Mouse (Mus musculus): ENCODE measurements around the gene Cebpg. TPM values are rescaled to one million over a fixed set of nuclear protein-coding genes. Genes with fewer than 3 reads are reported as not detected.

The Cebpg gene
- polyA plus RNA-seq, 1 experiment from 2014 or later, result 37.4 TPM

- Histone ChIP-seq H3K36me3 (peaks cover 94% of the 10 kb centered on the region), H3K27me3 (no peaks in the 10 kb centered on the region), H3K4me2 (no peak overlapping the region), H3K4me3 (replicated peaks) (no peak overlapping the region), H3K9me3 (replicated peaks) (no peaks in the 10 kb centered on the region), H3K9ac (no peak overlapping the region), H3K27ac (no peak overlapping the region), H3K4me1 (no peaks in the 10 kb centered on the region)
- no peak for ATAC-seq (replicated peaks; ENCODE audit: low FRiP score)
- WGBS, result 95% methylated on average over 4 of the region's 4 CpGs
These were observed 10.3 kb downstream of the Cebpg start for GRCm38 (mm10) chr7:35046091-35046490.

- no peaks in the 10 kb centered on the region for H3K9me3 ChIP-seq (replicated peaks)
- no peak overlapping the region for H3K4me3 ChIP-seq (replicated peaks)
- no peak overlapping the region for H3K9ac ChIP-seq
- no peaks in the 10 kb centered on the region for H3K27me3 ChIP-seq
- no peaks in the 10 kb centered on the region for H3K4me1 ChIP-seq
- H3K27ac ChIP-seq, result no peak overlapping the region
- ATAC-seq (replicated peaks; ENCODE audit: low FRiP score), result no peak
- no peak overlapping the region for H3K4me2 ChIP-seq
- WGBS, result 89% methylated on average over 2 of the region's 2 CpGs
- peaks cover 87% of the 10 kb centered on the region for H3K36me3 ChIP-seq
These were observed 11.7 kb downstream of the Cebpg start for GRCm38 (mm10) chr7:35044719-35045118.

- H3K9me3 ChIP-seq (replicated peaks), result no peaks in the 10 kb centered on the region
- 96% methylated on average over 10 of the region's 10 CpGs for WGBS
- H3K36me3 ChIP-seq, result peaks cover 80% of the 10 kb centered on the region
- H3K4me3 ChIP-seq (replicated peaks), result no peak overlapping the region
- H3K9ac ChIP-seq, result no peak overlapping the region
- H3K4me2 ChIP-seq, result no peak overlapping the region
- H3K27me3 ChIP-seq, result no peaks in the 10 kb centered on the region
- ATAC-seq (replicated peaks; ENCODE audit: low FRiP score), result no peak
- no peak overlapping the region for H3K27ac ChIP-seq
- no peaks in the 10 kb centered on the region for H3K4me1 ChIP-seq
These were observed 13.0 kb downstream of the Cebpg start for GRCm38 (mm10) chr7:35043266-35043817.

GRCm38 (mm10) chr7:35042759-35043217 lies 13.6 kb downstream of the Cebpg start:
- H3K9ac ChIP-seq, result no peak overlapping the region
- no peak overlapping the region for H3K4me3 ChIP-seq (replicated peaks)
- H3K4me2 ChIP-seq, result no peak overlapping the region
- H3K9me3 ChIP-seq (replicated peaks), result no peaks in the 10 kb centered on the region
- 81% methylated on average over 5 of the region's 5 CpGs for WGBS
- H3K36me3 ChIP-seq, result peaks cover 79% of the 10 kb centered on the region
- H3K4me1 ChIP-seq, result no peaks in the 10 kb centered on the region
- H3K27me3 ChIP-seq, result no peaks in the 10 kb centered on the region
- ATAC-seq (replicated peaks; ENCODE audit: low FRiP score), result no peak
- no peak overlapping the region for H3K27ac ChIP-seq

- Histone ChIP-seq H3K4me2 (no peak overlapping the region), H3K9ac (no peak overlapping the region), H3K36me3 (peaks cover 77% of the 10 kb centered on the region), H3K4me1 (no peaks in the 10 kb centered on the region), H3K27ac (no peak overlapping the region), H3K27me3 (no peaks in the 10 kb centered on the region), H3K4me3 (replicated peaks) (no peak overlapping the region), H3K9me3 (replicated peaks) (no peaks in the 10 kb centered on the region)
- no peak for ATAC-seq (replicated peaks; ENCODE audit: low FRiP score)
These were observed 14.2 kb downstream of the Cebpg start for GRCm38 (mm10) chr7:35042209-35042554.

GRCm38 (mm10) chr7:35041286-35042208 lies 14.8 kb downstream of the Cebpg start:
- H3K4me2 ChIP-seq, result no peak overlapping the region
- no peak overlapping the region for H3K9ac ChIP-seq
- peaks cover 72% of the 10 kb centered on the region for H3K36me3 ChIP-seq
- peaks cover 5% of the 10 kb centered on the region for H3K4me1 ChIP-seq
- H3K27ac ChIP-seq, result no peak overlapping the region
- H3K27me3 ChIP-seq, result no peaks in the 10 kb centered on the region
- ATAC-seq (replicated peaks; ENCODE audit: low FRiP score), result no peak
- H3K4me3 ChIP-seq (replicated peaks), result no peak overlapping the region
- H3K9me3 ChIP-seq (replicated peaks), result no peaks in the 10 kb centered on the region
- 78% methylated on average over 2 of the region's 2 CpGs for WGBS

- no peak overlapping the region for H3K9ac ChIP-seq
- no peak overlapping the region for H3K4me2 ChIP-seq
- no peak overlapping the region for H3K4me3 ChIP-seq (replicated peaks)
- no peak for ATAC-seq (replicated peaks; ENCODE audit: low FRiP score)
- H3K4me1 ChIP-seq, result peaks cover 17% of the 10 kb centered on the region
- no peaks in the 10 kb centered on the region for H3K9me3 ChIP-seq (replicated peaks)
- H3K27me3 ChIP-seq, result no peaks in the 10 kb centered on the region
- no peak overlapping the region for H3K27ac ChIP-seq
- 92% methylated on average over 9 of the region's 9 CpGs for WGBS
- peaks cover 60% of the 10 kb centered on the region for H3K36me3 ChIP-seq
These were observed 16.0 kb downstream of the Cebpg start for GRCm38 (mm10) chr7:35040176-35040972.

GRCm38 (mm10) chr7:35037408-35037807 lies 19.0 kb downstream of the Cebpg start:
- 56% methylated on average over 6 of the region's 6 CpGs for WGBS
- Histone ChIP-seq H3K27ac (no peak overlapping the region), H3K4me1 (peaks cover 28% of the 10 kb centered on the region), H3K27me3 (no peaks in the 10 kb centered on the region), H3K4me2 (no peak overlapping the region), H3K36me3 (peaks cover 46% of the 10 kb centered on the region), H3K4me3 (replicated peaks) (no peak overlapping the region), H3K9me3 (replicated peaks) (no peaks in the 10 kb centered on the region), H3K9ac (no peak overlapping the region)
- ATAC-seq (replicated peaks; ENCODE audit: low FRiP score), result no peak

- Histone ChIP-seq H3K9ac (0 out of 2 replicates have a peak overlapping the region, but pooled peaks have one; percentile 8), H3K4me3 (replicated peaks) (no peak overlapping the region), H3K27me3 (no peaks in the 10 kb centered on the region), H3K9me3 (replicated peaks) (no peaks in the 10 kb centered on the region), H3K4me1 (peaks cover 28% of the 10 kb centered on the region), H3K4me2 (no peak overlapping the region), H3K27ac (peak overlapping the region; percentile 61), H3K36me3 (peaks cover 47% of the 10 kb centered on the region)
- ATAC-seq (replicated peaks; ENCODE audit: low FRiP score), result peak; percentile 54; the same call in 1 of the 2 replicates
- WGBS, result 61% methylated on average over 5 of the region's 5 CpGs
These were observed 20.1 kb downstream of the Cebpg start for GRCm38 (mm10) chr7:35036266-35036731.

GRCm38 (mm10) chr7:35035565-35035964 lies 20.8 kb downstream of the Cebpg start:
- Histone ChIP-seq H3K9ac (no peak overlapping the region), H3K36me3 (peaks cover 43% of the 10 kb centered on the region), H3K4me1 (peaks cover 28% of the 10 kb centered on the region), H3K27me3 (no peaks in the 10 kb centered on the region), H3K27ac (peak overlapping the region; percentile 61), H3K4me2 (no peak overlapping the region), H3K9me3 (replicated peaks) (no peaks in the 10 kb centered on the region), H3K4me3 (replicated peaks) (no peak overlapping the region)
- ATAC-seq (replicated peaks; ENCODE audit: low FRiP score), result no peak
- WGBS, result 77% methylated on average over 4 of the region's 4 CpGs

- peak overlapping the region; percentile 61 for H3K27ac ChIP-seq
- 25% methylated on average over 6 of the region's 6 CpGs for WGBS
- H3K4me3 ChIP-seq (replicated peaks), result no peak overlapping the region
- H3K36me3 ChIP-seq, result peaks cover 42% of the 10 kb centered on the region
- H3K4me1 ChIP-seq, result peaks cover 28% of the 10 kb centered on the region
- H3K9ac ChIP-seq, result no peak overlapping the region
- ATAC-seq (replicated peaks; ENCODE audit: low FRiP score), result no peak
- no peaks in the 10 kb centered on the region for H3K9me3 ChIP-seq (replicated peaks)
- H3K4me2 ChIP-seq, result no peak overlapping the region
- H3K27me3 ChIP-seq, result no peaks in the 10 kb centered on the region
These were observed 21.2 kb downstream of the Cebpg start for GRCm38 (mm10) chr7:35035141-35035553.

GRCm38 (mm10) chr7:35030567-35030966 lies 25.8 kb downstream of the Cebpg start:
- Histone ChIP-seq H3K27ac (no peak overlapping the region), H3K9ac (no peak overlapping the region), H3K9me3 (replicated peaks) (no peaks in the 10 kb centered on the region), H3K4me3 (replicated peaks) (no peak overlapping the region), H3K4me1 (peaks cover 14% of the 10 kb centered on the region), H3K36me3 (peaks cover 44% of the 10 kb centered on the region), H3K4me2 (no peak overlapping the region), H3K27me3 (no peaks in the 10 kb centered on the region)
- no peak for ATAC-seq (replicated peaks; ENCODE audit: low FRiP score)
- WGBS, result 79% methylated on average over 6 of the region's 6 CpGs
